Mouse (Mus musculus): ENCODE results near the gene Gm49320.
"Not testable (repeated sequence)": the region's sequence is repeated elsewhere in the genome, so short reads cannot be mapped to it uniquely, and the experiment has no call there.

Gm49320 gene

GRCm38 (mm10) chr8:4226739-4227347 lies 11.8 kb upstream of the Gm49320 start, which contains the start of gene Lrrc8e:
Lrrc8e (plus strand) TSS chr8:4226827.
- no peak for DNase-seq (ENCODE audit: low read depth, low spot score)

GRCm38 (mm10) chr8:4227919-4228318 lies 10.7 kb upstream of the Gm49320 start:
- no peak for DNase-seq (ENCODE audit: low read depth, low spot score)

DNA sequence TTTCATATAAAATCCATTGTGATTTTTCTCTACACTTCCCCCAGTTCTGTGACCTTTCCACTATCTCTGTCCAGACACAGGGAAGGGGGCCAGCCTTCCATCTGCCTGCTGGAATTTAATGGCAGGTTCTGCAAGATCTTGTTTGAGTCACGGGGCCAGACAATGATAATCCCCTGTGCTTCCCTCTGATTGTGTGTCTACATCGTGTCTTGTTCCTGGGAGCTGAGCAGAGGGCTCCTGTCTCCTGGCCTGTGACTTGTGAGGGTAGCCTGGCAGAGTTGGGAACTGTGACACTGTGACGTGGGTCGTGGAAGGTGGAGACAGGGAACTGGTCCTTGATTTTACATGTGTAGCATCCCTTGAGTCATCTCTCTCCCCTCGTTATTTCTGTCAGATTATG lies 8.9 kb upstream of the Gm49320 start:
- DNase-seq (ENCODE audit: low read depth, low spot score): no peak

DNA sequence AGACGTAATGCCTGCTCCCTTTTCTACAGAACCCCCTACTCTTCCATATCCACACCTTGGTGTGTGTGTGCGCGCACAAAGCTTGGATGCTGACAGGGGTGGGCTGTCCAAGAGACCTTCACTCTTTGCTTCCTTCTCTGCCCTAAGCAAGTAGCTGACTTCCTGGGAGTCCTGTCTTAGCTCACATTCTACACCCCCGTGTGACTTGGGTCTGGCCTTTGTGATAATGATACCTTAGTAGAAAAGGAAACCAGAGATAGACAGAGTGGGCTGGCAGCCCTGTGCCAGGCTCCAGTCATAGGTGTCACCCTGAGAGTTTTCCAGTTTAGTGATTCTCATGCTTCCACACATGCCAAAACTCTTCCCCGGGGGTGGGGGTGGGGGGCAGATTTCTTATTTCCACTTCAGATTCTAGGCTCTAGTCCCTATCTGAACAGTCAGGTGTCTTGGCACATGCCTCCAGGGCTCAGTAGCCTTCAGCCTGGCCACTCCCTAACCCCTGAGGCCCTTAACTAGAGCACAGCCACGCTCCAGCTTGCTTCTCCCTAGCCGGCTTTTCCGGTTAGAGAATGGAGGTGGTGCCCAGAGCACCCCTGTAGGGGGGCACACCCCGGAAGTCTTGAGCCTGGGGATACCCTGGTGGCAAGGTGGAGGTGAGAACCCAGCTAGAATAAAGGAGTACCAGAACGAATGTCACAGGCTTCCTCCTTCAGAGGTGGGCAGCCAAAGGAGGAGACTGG lies 7.9 kb upstream of the Gm49320 start:
- no peak for DNase-seq (ENCODE audit: low read depth, low spot score)

DNA sequence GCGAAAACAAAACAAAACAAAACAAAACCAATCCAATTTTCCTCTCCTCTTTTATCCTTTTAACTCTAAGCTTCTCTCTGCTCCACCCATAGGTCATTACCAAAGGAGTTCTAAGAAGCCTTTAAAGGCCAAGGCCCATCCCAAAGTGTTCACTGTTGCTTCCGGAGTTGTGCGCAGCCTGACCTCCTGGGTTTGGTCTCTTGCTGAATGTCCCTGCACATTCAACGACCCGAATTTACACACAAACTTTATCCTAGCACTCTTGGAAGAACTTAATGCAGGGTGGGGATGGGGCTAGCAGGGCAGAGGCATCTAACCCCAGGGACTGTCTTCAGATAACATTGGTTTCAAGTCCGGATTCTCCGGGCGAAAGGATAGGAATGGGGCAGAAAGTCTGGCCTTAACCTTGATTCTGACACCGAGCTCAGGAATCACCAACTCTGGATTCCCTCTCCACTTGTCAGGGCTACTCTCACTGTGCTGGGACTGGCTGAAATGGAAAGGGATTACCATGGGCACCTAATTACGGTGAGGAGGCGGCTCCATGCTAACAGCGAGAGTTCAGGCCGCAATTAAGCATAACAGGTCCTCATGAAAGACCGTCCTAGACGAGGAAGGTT lies 741 bp upstream of the Gm49320 start:
- DNase-seq (ENCODE audit: low read depth, low spot score): no peak

- no peak for DNase-seq (ENCODE audit: low read depth, low spot score)
Observed at GRCm38 (mm10) chr8:4239193-4239890, 677 bp downstream of the Gm49320 start.

- DNase-seq (ENCODE audit: low read depth, low spot score): no peak
Observed at GRCm38 (mm10) chr8:4245061-4245460, 6.4 kb downstream of the Gm49320 start.

- no peak for DNase-seq (ENCODE audit: low read depth, low spot score)
Observed at GRCm38 (mm10) chr8:4245737-4246136, 7.1 kb downstream of the Gm49320 start.

DNA sequence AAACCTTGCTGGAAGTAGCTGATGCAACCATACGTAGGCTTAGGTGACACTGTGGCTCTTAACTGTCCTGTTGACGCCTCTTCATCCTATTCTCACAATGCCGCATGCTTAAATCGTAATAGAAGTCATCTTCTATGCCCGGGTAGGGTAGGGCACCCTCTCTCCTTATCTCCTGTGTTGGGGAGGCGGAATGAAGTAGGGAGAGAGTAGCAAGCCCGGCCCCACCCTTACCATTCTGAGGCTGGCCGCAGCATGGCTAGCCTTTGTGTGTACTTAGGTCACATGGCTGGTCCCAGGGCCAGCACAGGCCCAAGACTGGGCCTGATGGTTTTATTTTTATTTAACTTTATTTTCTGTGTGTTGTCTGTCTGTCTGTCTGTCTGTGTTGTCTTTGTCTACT lies 8.6 kb downstream of the Gm49320 start:
- no peak for DNase-seq (ENCODE audit: low read depth, low spot score)

- DNase-seq (ENCODE audit: low read depth, low spot score): no peak
Observed at GRCm38 (mm10) chr8:4247951-4248540, 9.4 kb downstream of the Gm49320 start, which contains the start of gene Tgfbr3l. Tgfbr3l (plus strand) TSS chr8:4248214.

DNA sequence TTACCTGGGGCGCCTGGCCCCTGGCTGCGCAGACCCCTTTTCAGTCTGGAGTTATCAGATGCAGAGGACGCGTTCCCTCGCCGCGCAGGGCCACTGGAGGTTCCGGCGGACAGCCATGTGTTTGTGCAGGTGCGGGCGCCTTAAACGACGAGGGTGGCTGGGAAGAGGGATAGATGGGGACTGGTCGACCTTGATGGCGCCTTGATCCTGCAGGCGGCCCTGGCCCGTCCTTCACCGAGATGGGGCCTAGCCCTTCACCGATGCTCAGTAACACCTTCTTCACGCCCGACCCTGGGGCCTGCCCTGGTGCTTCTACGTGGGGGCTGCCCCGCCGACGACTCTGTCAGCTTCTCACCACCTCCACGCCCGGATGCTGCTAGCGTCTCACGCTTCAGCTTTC lies 10.5 kb downstream of the Gm49320 start:
- no peak for DNase-seq (ENCODE audit: low read depth, low spot score)

DNA sequence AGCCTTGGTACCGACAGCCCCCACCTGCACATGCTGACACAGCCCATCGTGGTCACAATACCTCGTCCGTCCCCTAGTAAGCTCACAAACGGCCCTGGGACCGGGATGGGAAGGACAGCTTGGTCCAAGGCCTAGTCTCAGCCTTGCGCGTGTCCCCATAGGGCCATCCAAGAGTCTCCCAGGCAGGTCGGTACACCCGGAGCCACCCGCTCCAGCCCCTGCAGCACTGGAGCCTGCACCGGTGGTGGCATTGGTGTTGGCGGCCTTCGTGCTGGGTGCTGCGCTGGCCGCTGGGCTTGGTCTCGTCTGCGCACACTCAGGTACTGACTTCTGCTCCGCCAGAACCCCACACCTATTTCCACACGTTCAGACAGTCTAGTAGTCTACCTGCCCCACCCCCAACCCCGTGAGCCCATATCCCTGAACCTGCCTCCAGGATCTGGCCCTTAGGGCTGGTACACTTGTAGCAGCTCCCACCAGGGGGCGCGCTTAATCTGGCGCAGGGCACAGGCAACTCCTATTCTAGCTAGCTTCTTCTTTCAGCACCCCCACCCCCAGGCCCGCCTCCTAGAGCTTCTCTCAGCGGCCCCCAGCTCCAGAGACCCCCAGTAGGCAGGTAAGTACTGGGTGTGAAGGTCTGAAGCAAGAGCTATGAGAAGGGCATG lies 11.8 kb downstream of the Gm49320 start:
- peak; percentile 88 for DNase-seq (ENCODE audit: low read depth, low spot score)

GRCm38 (mm10) chr8:4252116-4252760 lies 13.6 kb downstream of the Gm49320 start:
- no peak for DNase-seq (ENCODE audit: low read depth, low spot score)

GRCm38 (mm10) chr8:4252934-4253841 lies 14.5 kb downstream of the Gm49320 start, which contains the start of gene Snapc2:
Snapc2 (plus strand) TSS chr8:4253080.
- peak; percentile 93 for DNase-seq (ENCODE audit: low read depth, low spot score)

- DNase-seq (ENCODE audit: low read depth, low spot score): no peak
Observed at GRCm38 (mm10) chr8:4254001-4254400, 15.3 kb downstream of the Gm49320 start.

GRCm38 (mm10) chr8:4255471-4255870 lies 16.8 kb downstream of the Gm49320 start:
- not testable (repeated sequence) for DNase-seq (ENCODE audit: low read depth, low spot score)

- DNase-seq (ENCODE audit: low read depth, low spot score): no peak
Observed at GRCm38 (mm10) chr8:4256911-4257310, 18.2 kb downstream of the Gm49320 start.

DNA sequence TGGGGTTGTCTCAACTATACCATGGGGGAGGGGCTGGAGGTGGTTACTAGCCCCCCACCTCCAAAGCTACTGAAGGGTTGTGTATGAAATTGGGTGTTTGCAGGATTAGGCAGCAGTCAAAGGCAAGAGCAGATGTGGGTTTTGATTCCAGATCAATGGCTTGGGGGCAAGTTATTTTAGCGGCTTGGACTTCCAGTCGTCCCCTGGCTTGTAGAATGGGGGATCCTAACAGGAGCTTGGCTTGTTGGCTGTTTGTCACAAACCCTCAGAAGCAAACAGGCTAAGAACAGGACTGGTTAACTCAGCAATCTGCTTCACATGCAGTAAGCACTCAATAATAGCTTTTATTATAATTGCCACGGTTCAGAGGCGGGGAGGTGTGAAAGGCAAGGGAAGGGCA lies 18.7 kb downstream of the Gm49320 start:
- no peak for DNase-seq (ENCODE audit: low read depth, low spot score)

DNA sequence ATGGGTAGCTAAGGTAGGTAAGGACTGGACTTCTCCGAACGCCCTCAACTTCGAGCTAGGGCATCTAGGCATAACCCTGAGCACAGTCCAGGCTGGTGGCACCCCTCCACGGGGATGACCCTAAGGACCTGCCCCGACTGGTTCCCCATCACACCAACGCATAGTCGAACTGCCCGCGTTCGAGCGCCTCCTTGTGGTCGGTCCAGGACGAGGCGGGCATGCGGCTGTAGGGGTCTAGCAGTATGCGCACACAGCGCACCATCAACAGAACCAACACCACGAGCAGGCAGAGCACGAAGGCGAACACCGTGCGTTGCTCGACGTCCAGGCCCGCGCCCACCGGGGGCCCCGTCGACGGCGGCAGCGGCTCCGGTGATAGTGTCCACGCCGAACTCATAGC lies 19.6 kb downstream of the Gm49320 start:
- peak; percentile 89 for DNase-seq (ENCODE audit: low read depth, low spot score)

- peak; percentile 76 for DNase-seq (ENCODE audit: low read depth, low spot score)
Observed at GRCm38 (mm10) chr8:4258678-4259077, 20.0 kb downstream of the Gm49320 start.

All from mesoderm, embryonic 11.5 days (tissue).